Mouse (Mus musculus) granulocyte monocyte progenitor cell, adult 5-6 weeks (primary cell): Measurements from ENCODE around the gene Zswim3. TPM values are rescaled to one million over a fixed set of nuclear protein-coding genes. Genes with fewer than 3 reads are reported as not detected.

Experiments
- total RNA-seq, 2 experiments: library from RNA; stranded (forward) in 1 of 2; stranded (reverse) in 1 of 2; fragments of 200-712, 200-1000 nt in 1 of 2; fragments of >200 nt in 1 of 2; fragmentation: Nextera tagmentation in 1 of 2; gene quantifications; 2 replicates each; pipeline ENCODE4 v1.2.3; 2014 to 2017

The Zswim3 gene
- total RNA-seq, 2 experiments from 2014 or later, result 2.0 to 4.1 TPM

Other genes with a start within 250 kb of the Zswim3 start
- not detected in 2 replicates for gene Wfdc2, start 242.7 kb upstream of the Zswim3 start, total RNA-seq (2014; fragmentation: Nextera tagmentation)
- not detected in 2 replicates for gene Wfdc2, start 242.7 kb upstream of the Zswim3 start, total RNA-seq (2017)
- gene Spint3, start 231.6 kb upstream of the Zswim3 start, total RNA-seq (2014; fragmentation: Nextera tagmentation), result not detected in 2 replicates
- not detected in 2 replicates for gene Spint3, start 231.6 kb upstream of the Zswim3 start, total RNA-seq (2017)
- gene Wfdc6a, start 219.7 kb upstream of the Zswim3 start, total RNA-seq (2014; fragmentation: Nextera tagmentation), result not detected in 2 replicates
- not detected in 2 replicates for gene Wfdc6a, start 219.7 kb upstream of the Zswim3 start, total RNA-seq (2017)
- not detected in 2 replicates for gene Eppin, start 211.5 kb upstream of the Zswim3 start, total RNA-seq (2014; fragmentation: Nextera tagmentation)
- not detected in 2 replicates for gene Eppin, start 211.5 kb upstream of the Zswim3 start, total RNA-seq (2017)
- not detected in 2 replicates for gene Wfdc6b, start 191.6 kb upstream of the Zswim3 start, total RNA-seq (2014; fragmentation: Nextera tagmentation)
- not detected in 2 replicates for gene Wfdc6b, start 191.6 kb upstream of the Zswim3 start, total RNA-seq (2017)
- gene Wfdc8, start 191.5 kb upstream of the Zswim3 start, total RNA-seq (2014; fragmentation: Nextera tagmentation), result not detected in 2 replicates
- gene Wfdc8, start 191.5 kb upstream of the Zswim3 start, total RNA-seq (2017), result not detected in 2 replicates
- not detected in 2 replicates for gene Wfdc16, start 166.3 kb upstream of the Zswim3 start, total RNA-seq (2014; fragmentation: Nextera tagmentation)
- gene Wfdc16, start 166.3 kb upstream of the Zswim3 start, total RNA-seq (2017), result not detected in 2 replicates
- gene Wfdc10, start 149.1 kb upstream of the Zswim3 start, total RNA-seq (2014; fragmentation: Nextera tagmentation), result not detected in 2 replicates
- not detected in 2 replicates for gene Wfdc10, start 149.1 kb upstream of the Zswim3 start, total RNA-seq (2017)
- not detected in 2 replicates for gene Wfdc9, start 148.5 kb upstream of the Zswim3 start, total RNA-seq (2014; fragmentation: Nextera tagmentation)
- gene Wfdc9, start 148.5 kb upstream of the Zswim3 start, total RNA-seq (2017), result not detected in 2 replicates
- gene Wfdc11, start 131.0 kb upstream of the Zswim3 start, total RNA-seq (2014; fragmentation: Nextera tagmentation), result not detected in 2 replicates
- gene Wfdc11, start 131.0 kb upstream of the Zswim3 start, total RNA-seq (2017), result not detected in 2 replicates
- gene Wfdc13, start 120.0 kb upstream of the Zswim3 start, total RNA-seq (2014; fragmentation: Nextera tagmentation), result not detected in 2 replicates
- gene Wfdc13, start 120.0 kb upstream of the Zswim3 start, total RNA-seq (2017), result not detected in 2 replicates
- gene Spint4, start 106.6 kb upstream of the Zswim3 start, total RNA-seq (2014; fragmentation: Nextera tagmentation), result not detected in 2 replicates
- gene Spint4, start 106.6 kb upstream of the Zswim3 start, total RNA-seq (2017), result not detected in 2 replicates
- not detected in 2 replicates for gene Spint5, start 89.8 kb upstream of the Zswim3 start, total RNA-seq (2014; fragmentation: Nextera tagmentation)
- not detected in 2 replicates for gene Spint5, start 89.8 kb upstream of the Zswim3 start, total RNA-seq (2017)
- gene Wfdc3, start 59.2 kb upstream of the Zswim3 start, total RNA-seq (2014; fragmentation: Nextera tagmentation), result not detected in 2 replicates
- gene Wfdc3, start 59.2 kb upstream of the Zswim3 start, total RNA-seq (2017), result not detected in 2 replicates
- gene Dnttip1, start 59.1 kb upstream of the Zswim3 start, total RNA-seq (2014; fragmentation: Nextera tagmentation), result 31.1 and 36.9 TPM in 2 replicates
- 21.5 and 27.3 TPM in 2 replicates for gene Dnttip1, start 59.1 kb upstream of the Zswim3 start, total RNA-seq (2017)
- gene Ube2c, start 35.2 kb upstream of the Zswim3 start, total RNA-seq (2014; fragmentation: Nextera tagmentation), result 24.5 and 75.2 TPM in 2 replicates
- gene Ube2c, start 35.2 kb upstream of the Zswim3 start, total RNA-seq (2017), result 112 and 138 TPM in 2 replicates
- gene Tnnc2, start 25.1 kb upstream of the Zswim3 start, total RNA-seq (2014; fragmentation: Nextera tagmentation), result not detected in 2 replicates
- gene Tnnc2, start 25.1 kb upstream of the Zswim3 start, total RNA-seq (2017), result not detected in 2 replicates
- gene Snx21, start 19.3 kb upstream of the Zswim3 start, total RNA-seq (2014; fragmentation: Nextera tagmentation), result not detected in 2 replicates
- gene Snx21, start 19.3 kb upstream of the Zswim3 start, total RNA-seq (2017), result 0.17 and 0.77 TPM in 2 replicates
- gene Acot8, start 216 bp upstream of the Zswim3 start, total RNA-seq (2014; fragmentation: Nextera tagmentation), result 24.7 and 25.5 TPM in 2 replicates
- gene Acot8, start 216 bp upstream of the Zswim3 start, total RNA-seq (2017), result 22.3 and 32.6 TPM in 2 replicates
- 5.8 and 7.0 TPM in 2 replicates for gene Zswim1, start 17.6 kb downstream of the Zswim3 start, total RNA-seq (2014; fragmentation: Nextera tagmentation)
- 2.8 and 3.5 TPM in 2 replicates for gene Zswim1, start 17.6 kb downstream of the Zswim3 start, total RNA-seq (2017)
- gene Spata25, start 23.4 kb downstream of the Zswim3 start, total RNA-seq (2014; fragmentation: Nextera tagmentation), result not detected in 2 replicates
- gene Spata25, start 23.4 kb downstream of the Zswim3 start, total RNA-seq (2017), result not detected in 2 replicates
- 89.0 and 135 TPM in 2 replicates for gene Ctsa, start 27.8 kb downstream of the Zswim3 start, total RNA-seq (2014; fragmentation: Nextera tagmentation)
- 79.5 and 109 TPM in 2 replicates for gene Ctsa, start 27.8 kb downstream of the Zswim3 start, total RNA-seq (2017)
- gene Neurl2, start 28.4 kb downstream of the Zswim3 start, total RNA-seq (2014; fragmentation: Nextera tagmentation), result 6.1 and 8.7 TPM in 2 replicates
- 3.4 and 4.0 TPM in 2 replicates for gene Neurl2, start 28.4 kb downstream of the Zswim3 start, total RNA-seq (2017)
- gene Pltp, start 52.6 kb downstream of the Zswim3 start, total RNA-seq (2014; fragmentation: Nextera tagmentation), result not detected in 2 replicates
- gene Pltp, start 52.6 kb downstream of the Zswim3 start, total RNA-seq (2017), result not detected in 2 replicates
- gene Pcif1, start 74.2 kb downstream of the Zswim3 start, total RNA-seq (2014; fragmentation: Nextera tagmentation), result 36.7 and 50.8 TPM in 2 replicates
- 21.3 and 27.4 TPM in 2 replicates for gene Pcif1, start 74.2 kb downstream of the Zswim3 start, total RNA-seq (2017)
- 11.5 and 16.3 TPM in 2 replicates for gene Zfp335, start 106.7 kb downstream of the Zswim3 start, total RNA-seq (2014; fragmentation: Nextera tagmentation)
- gene Zfp335, start 106.7 kb downstream of the Zswim3 start, total RNA-seq (2017), result 5.6 and 7.5 TPM in 2 replicates
- gene Mmp9, start 135.7 kb downstream of the Zswim3 start, total RNA-seq (2014; fragmentation: Nextera tagmentation), result 0.95 TPM in 1 of 2 replicates, not detected in the other
- gene Mmp9, start 135.7 kb downstream of the Zswim3 start, total RNA-seq (2017), result 10.0 and 10.7 TPM in 2 replicates
- 0.21 TPM in 1 of 2 replicates, not detected in the other for gene Slc12a5, start 155.7 kb downstream of the Zswim3 start, total RNA-seq (2014; fragmentation: Nextera tagmentation)
- gene Slc12a5, start 155.7 kb downstream of the Zswim3 start, total RNA-seq (2017), result 0.43 TPM in 1 of 2 replicates, not detected in the other
- 31.9 and 38.5 TPM in 2 replicates for gene Ncoa5, start 229.8 kb downstream of the Zswim3 start, total RNA-seq (2014; fragmentation: Nextera tagmentation)
- gene Ncoa5, start 229.8 kb downstream of the Zswim3 start, total RNA-seq (2017), result 35.0 and 38.3 TPM in 2 replicates